Mouse (Mus musculus) fibroblast of lung, adult 2 months (primary cell): ENCODE results near the gene Rtp4.

Experiments
- DNase-seq: peaks from one replicate; pipeline ENCODE4 v3.0.0-alpha.2; 2011; ENCODE audit warnings: low read depth

The Rtp4 gene

GRCm38 (mm10) chr16:23591119-23592105, 71.3 kb downstream of the Rtp4 start:
- DNase-seq, result no peak

- DNase-seq, result no peak
Measured at GRCm38 (mm10) chr16:23592501-23592900, 72.4 kb downstream of the Rtp4 start.

- DNase-seq, result no peak
Measured at GRCm38 (mm10) chr16:23596696-23597095, 76.6 kb downstream of the Rtp4 start.

GRCm38 (mm10) chr16:23597968-23598367, 77.9 kb downstream of the Rtp4 start:
- DNase-seq, result no peak

- DNase-seq, result no peak
Measured at GRCm38 (mm10) chr16:23606220-23606619, 86.1 kb downstream of the Rtp4 start.

- no peak for DNase-seq
Measured at GRCm38 (mm10) chr16:23606651-23607050, 86.6 kb downstream of the Rtp4 start.

- DNase-seq, result no peak
Measured at GRCm38 (mm10) chr16:23607911-23608410, 87.9 kb downstream of the Rtp4 start.

- peak; percentile 27 for DNase-seq
Measured at GRCm38 (mm10) chr16:23609748-23610185, 89.7 kb downstream of the Rtp4 start.

- DNase-seq, result no peak
Measured at GRCm38 (mm10) chr16:23624205-23624604, 104.1 kb downstream of the Rtp4 start.

- DNase-seq, result peak; percentile 36
Measured at GRCm38 (mm10) chr16:23631531-23631930, 111.4 kb downstream of the Rtp4 start.

GRCm38 (mm10) chr16:23632681-23633080, 112.6 kb downstream of the Rtp4 start:
- DNase-seq, result no peak

- DNase-seq, result no peak
Measured at GRCm38 (mm10) chr16:23653028-23653427, 132.9 kb downstream of the Rtp4 start.

- no peak for DNase-seq
Measured at GRCm38 (mm10) chr16:23653479-23653878, 133.4 kb downstream of the Rtp4 start.

GRCm38 (mm10) chr16:23659597-23660531, 139.8 kb downstream of the Rtp4 start:
- no peak for DNase-seq
